In the genomic region with DNA sequence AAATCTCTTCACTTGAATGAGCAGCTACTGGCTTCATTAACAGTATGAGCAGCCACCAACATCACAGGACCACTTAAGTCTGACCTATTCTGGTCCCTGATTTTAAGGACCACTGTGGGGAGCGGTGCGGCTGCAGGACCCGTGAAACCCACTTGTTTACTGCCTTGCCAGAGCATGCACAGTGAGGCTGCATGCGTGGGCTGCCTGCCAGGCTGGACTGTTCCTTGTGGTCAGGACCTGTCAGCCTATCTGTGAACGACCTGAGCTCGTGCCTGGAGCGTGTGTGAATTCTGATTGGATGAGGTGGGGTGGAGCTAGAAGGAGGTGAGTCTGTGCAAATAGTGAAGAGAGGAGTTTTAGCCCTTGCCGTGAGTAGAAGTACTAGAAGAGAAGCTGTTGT, we compare ENCODE assay signal across 8 mouse cellular contexts. TPM values are rescaled to one million over a fixed set of nuclear protein-coding genes. Genes with fewer than 3 reads are reported as not detected.
A peak's percentile ranks its signal among the peaks of the same experiment; 100 is the strongest.
DNase-seq lines count a peak whose midpoint lies in the region; ATAC-seq and TF ChIP-seq lines count a peak whose summit lies in the region.
"Not testable (repeated sequence)": the region's sequence is repeated elsewhere in the genome, so short reads cannot be mapped to it uniquely, and the experiment has no call there.

No protein-coding gene starts in this region.

- ATAC-seq in heart, embryonic 11.5 days (replicated peaks; ENCODE audit: insufficient number of reproducible peaks, low FRiP score, low TSS enrichment); limb, embryonic 15.5 days (ENCODE audit: insufficient number of reproducible peaks, low FRiP score, low TSS enrichment, low read depth): not testable (repeated sequence)
- ATAC-seq in liver, embryonic 16.5 days (ENCODE audit: low read depth): peak; percentile 40

- 33% methylated on average over 8 of the region's 8 CpGs for WGBS in heart, embryonic 11.5 days (ENCODE audit: insufficient replicate concordance)
- WGBS in limb, embryonic 15.5 days: 34% methylated on average over 8 of the region's 8 CpGs
- 25% methylated on average over 8 of the region's 8 CpGs for WGBS in liver, embryonic 16.5 days (ENCODE audit: insufficient replicate concordance)

- H3K4me3 ChIP-seq in E14TG2a.4 (replicated peaks; ENCODE audit: low read length): 0 out of 2 replicates have a peak overlapping the region, but pooled peaks have one; percentile 17
- not testable (repeated sequence) for H3K4me3 ChIP-seq in heart, embryonic 11.5 days (ENCODE audit: low read depth, low read length); limb, embryonic 15.5 days; liver, embryonic 16.5 days (ENCODE audit: low read depth, low read length)

- DNase-seq in cerebellum, adult 11 months: peak; percentile 20
- peak; percentile 76 to 79 for DNase-seq in cerebellum, postnatal 10 days
- peak; percentile 21 to 26 for DNase-seq in heart, postnatal 10 days
- peak; percentile 36 for DNase-seq in kidney, postnatal 14 days

- H3K27me3 ChIP-seq in E14TG2a.4 (ENCODE audit: insufficient read depth, low read length): peaks cover 49% of the 10 kb centered on the region
- H3K27me3 ChIP-seq in heart, embryonic 11.5 days (ENCODE audit: control insufficient read depth, insufficient read depth, low read length); limb, embryonic 15.5 days: not testable (repeated sequence)
- H3K27me3 ChIP-seq in liver, embryonic 16.5 days (ENCODE audit: control insufficient read depth, insufficient read depth, low read depth, low read length): peaks cover 36% of the 10 kb centered on the region

- not testable (repeated sequence) for H3K9ac ChIP-seq in heart, embryonic 11.5 days (ENCODE audit: low read depth, low read length); limb, embryonic 15.5 days; liver, embryonic 16.5 days (ENCODE audit: low read depth, low read length)

- not testable (repeated sequence) for H3K9me3 ChIP-seq in E14TG2a.4 (ENCODE audit: low read length); heart, embryonic 11.5 days (replicated peaks; ENCODE audit: control insufficient read depth, low read length); limb, embryonic 15.5 days; liver, embryonic 16.5 days (replicated peaks; ENCODE audit: control insufficient read depth, low read length)

- H3K27ac ChIP-seq in heart, embryonic 11.5 days (ENCODE audit: low read depth, low read length): 0 out of 2 replicates have a peak overlapping the region, but pooled peaks have one; percentile 22
- H3K27ac ChIP-seq in limb, embryonic 15.5 days: peak overlapping the region; percentile 18; the same call in 1 of the 2 replicates
- not testable (repeated sequence) for H3K27ac ChIP-seq in liver, embryonic 16.5 days (ENCODE audit: low read length)

- H3K36me3 ChIP-seq in E14TG2a.4 (ENCODE audit: insufficient read depth, low read length); heart, embryonic 11.5 days (ENCODE audit: control insufficient read depth, insufficient read depth, low read length); limb, embryonic 15.5 days; liver, embryonic 16.5 days (ENCODE audit: control insufficient read depth, insufficient read depth): not testable (repeated sequence)

- not testable (repeated sequence) for TF ChIP-seq CTCF in E14TG2a.4 (conservative IDR thresholded peaks at IDR 0.05; ENCODE audit: low read length)

- H3K4me1 ChIP-seq in E14TG2a.4 (replicated peaks; ENCODE audit: low read depth, low read length): peaks cover 44% of the 10 kb centered on the region
- H3K4me1 ChIP-seq in heart, embryonic 11.5 days (ENCODE audit: control insufficient read depth, insufficient read depth, low read length): peaks cover 15% of the 10 kb centered on the region
- peaks cover 49% of the 10 kb centered on the region for H3K4me1 ChIP-seq in limb, embryonic 15.5 days
- peaks cover 19% of the 10 kb centered on the region for H3K4me1 ChIP-seq in liver, embryonic 16.5 days (ENCODE audit: control insufficient read depth, low read depth, low read length)

- intact Hi-C loops in heart, postnatal 10 days (cut with DNase I): not testable (repeated sequence)

- peak overlapping the region; percentile 30 for H3K4me2 ChIP-seq in heart, embryonic 11.5 days
- H3K4me2 ChIP-seq in limb, embryonic 15.5 days; liver, embryonic 16.5 days (ENCODE audit: low read depth, low read length): not testable (repeated sequence)

RNA-seq across cellular contexts. Expression of a gene that starts 1.5 kb away (rescaled TPM):
- polyA plus RNA-seq in heart, embryonic 11.5 days (2014; fragmentation: Nextera tagmentation; extraction: Ambion mirVana): 24.4 TPM in 2 replicates
- total RNA-seq in heart, postnatal 10 days (2021): 1 to 10 TPM in 1 of 2 experiments, under 1 TPM in 1; 0.37 to 1.8 TPM
- polyA plus RNA-seq in limb, embryonic 15.5 days (2015; fragmentation: Nextera tagmentation; extraction: Ambion mirVana): 9.7 and 9.8 TPM in 2 replicates
- polyA plus RNA-seq in liver, embryonic 16.5 days (2015; fragmentation: Nextera tagmentation; extraction: Ambion mirVana): 0.61 and 0.79 TPM in 2 replicates

Comparison
In these comparisons a context has a peak if more than half of its experiments do, and no peak if none do; other contexts are left out.
1. DNase-seq: peak in every context shown above with its lines; median percentile 78 in cerebellum, postnatal 10 days; 36 in kidney, postnatal 14 days; 24 in heart, postnatal 10 days; 20 in cerebellum, adult 11 months.